20 mouse cellular contexts compared by ENCODE assay signal in the genomic region with DNA sequence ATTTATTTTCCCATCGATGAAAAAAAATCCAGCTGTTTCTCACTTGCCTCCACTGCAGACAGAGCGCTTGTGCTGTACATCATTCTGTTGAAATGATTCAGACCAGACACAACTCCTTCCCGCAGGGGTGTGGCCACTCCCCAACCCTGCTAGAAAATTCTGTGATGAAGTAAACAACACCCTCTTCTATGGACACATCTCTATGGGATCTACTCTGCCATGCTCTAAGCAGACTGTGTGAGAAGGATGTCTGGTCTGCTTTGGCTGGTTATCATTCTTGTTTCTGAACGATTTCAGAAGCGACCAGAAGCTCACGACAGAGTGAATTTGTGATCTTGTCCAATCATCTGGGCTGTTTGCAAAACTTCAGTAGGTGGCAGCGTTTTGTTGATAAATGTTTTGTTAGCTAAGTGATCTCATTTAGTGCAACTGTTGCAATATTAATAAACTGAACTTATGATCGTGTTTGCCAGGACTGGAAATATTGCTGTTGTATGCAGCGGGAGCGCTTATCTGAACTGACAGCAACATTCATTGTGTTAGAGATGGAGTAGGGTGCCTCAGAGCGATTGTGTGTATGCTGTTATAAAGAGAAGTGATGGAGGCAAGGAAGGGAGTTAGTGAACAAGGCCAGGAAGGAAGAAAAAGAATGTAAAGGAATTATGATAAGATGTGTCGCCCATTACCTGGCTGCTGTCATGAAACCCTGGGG.
DNase-seq lines count a peak whose midpoint lies in the region; TF ChIP-seq lines count a peak whose summit lies in the region.
"Had no signal": no experiment of that assay in that cellular context is flagged by ENCODE, and none has a peak within 500 bp of the region (broad histone marks: within the 10 kb centered on the region; RNA-seq: fewer than 3 reads in every experiment).

No protein-coding gene starts in this region.

- WGBS in forebrain, embryonic 10.5 days = 92% methylated on average over 12 of the region's 12 CpGs

- no peak overlapping the region for H3K27ac ChIP-seq in layer of hippocampus, adult 2 months
- H3K27ac ChIP-seq in forebrain, embryonic 10.5 days = no peak overlapping the region
- H3K27ac ChIP-seq: hindbrain, embryonic 13.5 days; left cerebral cortex, adult 2 months had no signal

- no peaks in the 10 kb centered on the region for H3K36me3 ChIP-seq in forebrain, embryonic 10.5 days (replicated peaks)
- H3K36me3 ChIP-seq: heart, embryonic 12.5 days; hindbrain, embryonic 13.5 days had no signal

- H3K9me3 ChIP-seq in forebrain, embryonic 10.5 days = no peaks in the 10 kb centered on the region
- H3K9me3 ChIP-seq: heart, embryonic 12.5 days; hindbrain, embryonic 13.5 days had no signal

- peak; percentile 24 to 35 for DNase-seq in layer of hippocampus, adult 2 months (ENCODE audit: low spot score in 2 of 2)
- no peak for DNase-seq in layer of hippocampus, postnatal 10 days (ENCODE audit: low spot score in 2 of 2)
- peak; percentile 7 for DNase-seq in MN1 (ENCODE audit: low spot score)
- peak; percentile 33 for DNase-seq in brain, embryonic 14.5 days (ENCODE audit: low read depth)
- peak; percentile 5 for DNase-seq in retina, embryonic 14.5 days (ENCODE audit: low spot score)
- no peak for DNase-seq in kidney, postnatal 25 days
- DNase-seq in forebrain, embryonic 10.5 days (ENCODE audit: extremely low spot score, low spot score) = no peak
- DNase-seq: adrenal gland, adult 8-10 months; cerebellum, adult 9-11 months; embryo, embryonic 11 days; gastrocnemius, postnatal 36 days; heart, postnatal 14 days; kidney, postnatal 4 days; left cerebral cortex, postnatal 4 days; liver; thymus, adult 18-20 months; thymus, postnatal 4 days had no signal

- no peak for TF ChIP-seq POLR2A in brain, embryonic 14.5 days (IDR thresholded peaks at IDR 0.05; ENCODE audit: borderline replicate concordance, extremely low read depth, insufficient read depth, insufficient read length, poor library complexity, severe bottlenecking)

- H3K27me3 ChIP-seq in forebrain, embryonic 10.5 days (ENCODE audit: poor library complexity, severe bottlenecking) = no peaks in the 10 kb centered on the region
- H3K27me3 ChIP-seq: heart, embryonic 12.5 days; hindbrain, embryonic 13.5 days had no signal

- H3K4me3 ChIP-seq in layer of hippocampus, adult 2 months = no peak overlapping the region
- H3K4me3 ChIP-seq in forebrain, embryonic 10.5 days = no peak overlapping the region
- H3K4me3 ChIP-seq: heart, embryonic 12.5 days; hindbrain, embryonic 13.5 days; left cerebral cortex, adult 2 months had no signal

- no peaks in the 10 kb centered on the region for H3K4me1 ChIP-seq in forebrain, embryonic 10.5 days

- TF ChIP-seq CTCF in layer of hippocampus, adult 2 months (conservative IDR thresholded peaks at IDR 0.05) = peak; percentile 52
- TF ChIP-seq CTCF in brain, embryonic 14.5 days (IDR thresholded peaks at IDR 0.05; ENCODE audit: borderline replicate concordance, extremely low read depth, insufficient read depth, insufficient read length) = no peak

Comparison
In these comparisons a context has a peak if more than half of its experiments do, and no peak if none do; other contexts are left out.
1. DNase-seq: peak in layer of hippocampus, adult 2 months (2 of 2), MN1 (single experiment), brain, embryonic 14.5 days (single experiment) and retina, embryonic 14.5 days (single experiment); none in layer of hippocampus, postnatal 10 days (0 of 2), kidney, postnatal 25 days (0 of 2) and forebrain, embryonic 10.5 days (single experiment).